Mouse (Mus musculus): ENCODE measurements around the gene 2410004B18Rik. TPM values are rescaled to one million over a fixed set of nuclear protein-coding genes. Genes with fewer than 3 reads are reported as not detected.

The 2410004B18Rik gene
- polyA plus RNA-seq, 1 experiment = not detected

DNA sequence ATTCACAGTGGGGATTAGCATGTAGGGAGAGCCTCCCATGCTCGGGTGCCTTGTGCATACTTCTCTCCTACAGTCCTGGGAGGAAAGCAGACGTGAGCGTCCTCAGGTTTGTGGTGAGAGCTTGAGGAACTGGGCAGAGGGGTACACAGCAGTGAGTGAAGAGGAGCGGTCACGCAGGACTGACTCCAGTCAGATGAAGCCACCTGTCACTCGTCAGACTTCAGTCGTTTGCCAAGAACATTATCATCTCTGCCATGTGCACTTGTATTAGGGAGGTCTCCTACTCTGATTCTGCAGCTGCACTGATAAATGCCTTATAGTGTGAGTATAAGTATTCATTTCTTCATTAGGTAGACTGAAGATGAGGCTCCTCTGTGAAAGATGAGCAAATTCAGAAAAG is 6.5 kb downstream of the 2410004B18Rik start:
- no peak overlapping the region for H3K27ac ChIP-seq (ENCODE audit: insufficient read depth, low read depth, low read length)
- peaks cover 4% of the 10 kb centered on the region for H3K4me1 ChIP-seq (ENCODE audit: control insufficient read depth, insufficient read depth, low read length)
- TF ChIP-seq POLR2A (IDR thresholded peaks at IDR 0.05; ENCODE audit: insufficient read depth, low read depth, low read length) (no peak), CTCF (IDR thresholded peaks at IDR 0.05; ENCODE audit: insufficient read depth, low read depth, low read length) (no peak)
- 81% methylated on average over 7 of the region's 7 CpGs for WGBS
- no peak overlapping the region for H3K4me3 ChIP-seq (ENCODE audit: insufficient read depth, low read depth, low read length)

DNA sequence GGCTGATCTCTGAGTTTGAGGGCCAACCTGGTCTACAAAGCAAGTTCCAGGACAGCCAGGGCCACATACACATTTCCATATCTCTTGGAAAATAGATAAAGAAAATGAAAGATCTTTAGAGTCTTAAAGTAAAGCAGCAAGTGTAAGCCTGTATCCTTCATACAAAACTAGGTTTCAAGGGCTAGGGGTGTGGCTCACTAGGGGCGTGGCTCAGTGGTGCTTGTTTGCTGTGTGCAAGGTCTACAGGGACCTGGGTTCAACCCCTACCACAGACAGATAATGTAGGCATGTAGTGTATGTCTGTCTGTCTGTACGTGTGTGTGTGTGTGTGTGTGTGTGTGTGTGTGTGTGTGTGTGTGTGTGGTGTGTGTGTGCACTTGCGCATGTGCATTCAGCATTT is 8.1 kb downstream of the 2410004B18Rik start:
- WGBS = 89% methylated on average over 3 of the region's 3 CpGs
- no peak for TF ChIP-seq CTCF (IDR thresholded peaks at IDR 0.05; ENCODE audit: insufficient read depth, low read depth, low read length)
- Histone ChIP-seq H3K4me1 (ENCODE audit: control insufficient read depth, insufficient read depth, low read length) (peaks cover 6% of the 10 kb centered on the region), H3K4me3 (ENCODE audit: insufficient read depth, low read depth, low read length) (no peak overlapping the region), H3K27ac (ENCODE audit: insufficient read depth, low read depth, low read length) (no peak overlapping the region)

DNA sequence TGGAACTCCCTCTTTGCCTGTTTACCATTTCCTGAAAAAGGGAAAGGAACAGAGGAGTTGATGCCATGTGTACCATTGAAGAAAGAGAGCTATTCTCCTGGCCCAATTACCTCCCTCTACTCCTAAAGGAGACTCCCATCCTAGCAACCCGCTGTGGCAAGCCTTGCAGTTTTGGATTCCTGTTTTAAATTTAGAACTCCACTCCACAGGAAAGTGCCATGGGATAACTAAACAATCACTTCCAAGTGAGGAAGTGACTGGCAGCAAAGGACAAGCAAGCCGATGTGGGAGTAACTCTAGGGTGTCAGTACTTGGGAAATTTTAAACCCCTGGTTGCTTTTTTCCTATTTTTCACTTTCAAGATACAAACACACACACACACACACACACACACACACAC is 8.8 kb downstream of the 2410004B18Rik start:
- peaks cover 6% of the 10 kb centered on the region for H3K4me1 ChIP-seq (ENCODE audit: control insufficient read depth, insufficient read depth, low read length)
- no peak overlapping the region for H3K27ac ChIP-seq (ENCODE audit: insufficient read depth, low read depth, low read length)
- whole genome bisulfite sequencing = 10% methylated on average over 2 of the region's 2 CpGs
- TF ChIP-seq CTCF (IDR thresholded peaks at IDR 0.05; ENCODE audit: insufficient read depth, low read depth, low read length) = no peak
- TF ChIP-seq POLR2A (IDR thresholded peaks at IDR 0.05; ENCODE audit: insufficient read depth, low read depth, low read length) = no peak
- H3K4me3 ChIP-seq (ENCODE audit: insufficient read depth, low read depth, low read length) = no peak overlapping the region

DNA sequence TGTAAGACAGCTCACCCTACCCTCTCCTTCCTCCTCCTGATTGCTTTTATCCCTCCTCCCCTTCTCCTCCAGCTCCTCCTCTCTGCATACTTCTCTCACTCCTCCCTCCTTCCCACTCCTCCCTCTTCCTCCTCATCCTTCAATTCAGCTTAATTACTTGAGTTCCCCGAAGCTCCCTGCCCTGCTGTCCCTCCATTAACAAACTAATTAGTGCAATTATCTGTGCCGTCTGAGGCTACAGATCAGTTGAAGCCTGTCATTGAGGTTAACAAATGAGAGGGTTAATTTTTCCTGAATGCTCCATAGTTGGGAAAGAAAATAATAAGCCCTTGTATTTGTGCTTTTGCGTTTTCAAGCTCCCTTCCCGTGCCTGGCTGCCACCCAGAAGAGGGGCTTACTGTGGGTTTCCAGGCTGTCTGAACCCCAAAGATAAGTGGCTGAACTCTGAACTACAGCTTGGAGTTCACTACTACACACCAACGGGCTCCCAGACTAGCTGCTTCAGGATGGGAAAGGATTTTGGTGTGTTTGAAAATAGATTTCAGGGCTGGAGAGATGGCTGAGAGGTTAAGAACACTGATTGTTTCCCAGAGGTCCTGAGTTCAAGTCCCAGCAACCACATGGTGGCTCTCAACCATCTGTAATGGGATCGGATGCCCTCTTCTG is 9.9 kb downstream of the 2410004B18Rik start:
- no peak overlapping the region for H3K4me3 ChIP-seq (ENCODE audit: insufficient read depth, low read depth, low read length)
- TF ChIP-seq CTCF (IDR thresholded peaks at IDR 0.05; ENCODE audit: insufficient read depth, low read depth, low read length) (no peak), POLR2A (IDR thresholded peaks at IDR 0.05; ENCODE audit: insufficient read depth, low read depth, low read length) (no peak)
- WGBS = 36% methylated on average over 6 of the region's 6 CpGs

DNA sequence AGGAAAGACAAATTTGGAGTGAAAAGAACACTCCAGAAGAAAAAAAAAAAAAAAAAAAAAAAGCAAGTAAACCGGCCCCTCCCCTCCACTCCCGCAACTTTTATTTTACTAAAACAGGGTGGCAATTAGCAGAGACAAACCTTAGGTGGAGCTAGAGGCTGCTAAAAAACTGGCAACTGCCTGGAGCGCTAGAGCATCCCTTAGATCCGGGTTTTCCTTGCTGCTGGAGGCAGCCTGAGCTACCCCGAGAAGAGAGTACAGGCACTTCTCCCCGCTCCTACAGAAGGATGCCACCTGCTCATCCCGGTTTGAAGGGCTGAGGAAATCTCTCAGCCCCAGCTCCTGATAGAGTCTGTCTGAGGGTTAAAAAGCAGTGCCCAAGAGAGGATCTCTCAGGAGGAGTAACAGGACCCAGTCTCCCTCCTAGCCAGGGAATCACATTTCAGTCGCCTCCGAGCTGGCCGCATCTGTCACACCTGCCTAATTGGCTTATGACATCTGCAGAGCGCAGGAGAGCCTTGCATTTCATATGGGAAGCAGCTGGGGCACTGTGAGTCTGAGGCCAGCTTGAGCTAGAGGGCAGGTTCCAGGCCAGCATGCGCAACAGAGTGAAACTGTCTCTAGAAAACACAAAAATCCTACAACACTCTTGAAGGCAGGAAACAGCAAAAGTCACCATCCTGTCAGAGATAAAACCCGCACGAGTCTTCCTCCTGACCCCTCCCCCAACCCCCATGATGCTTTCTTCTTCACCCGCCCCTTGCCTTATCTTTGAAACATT is 12.4 kb downstream of the 2410004B18Rik start:
- no peak for TF ChIP-seq POLR2A (IDR thresholded peaks at IDR 0.05; ENCODE audit: insufficient read depth, low read depth, low read length)
- no peak for TF ChIP-seq CTCF (IDR thresholded peaks at IDR 0.05; ENCODE audit: insufficient read depth, low read depth, low read length)
- 14% methylated on average over 15 of the region's 15 CpGs for WGBS
- Histone ChIP-seq H3K4me3 (ENCODE audit: insufficient read depth, low read depth, low read length) (peak overlapping the region; percentile 17), H3K27ac (ENCODE audit: insufficient read depth, low read depth, low read length) (no peak overlapping the region), H3K4me1 (ENCODE audit: control insufficient read depth, insufficient read depth, low read length) (peaks cover 6% of the 10 kb centered on the region)

More for the DNA sequence above, 9.9 kb downstream of the 2410004B18Rik start:
- Histone ChIP-seq H3K27ac (ENCODE audit: insufficient read depth, low read depth, low read length) (no peak overlapping the region), H3K4me1 (ENCODE audit: control insufficient read depth, insufficient read depth, low read length) (peaks cover 6% of the 10 kb centered on the region)

DNA sequence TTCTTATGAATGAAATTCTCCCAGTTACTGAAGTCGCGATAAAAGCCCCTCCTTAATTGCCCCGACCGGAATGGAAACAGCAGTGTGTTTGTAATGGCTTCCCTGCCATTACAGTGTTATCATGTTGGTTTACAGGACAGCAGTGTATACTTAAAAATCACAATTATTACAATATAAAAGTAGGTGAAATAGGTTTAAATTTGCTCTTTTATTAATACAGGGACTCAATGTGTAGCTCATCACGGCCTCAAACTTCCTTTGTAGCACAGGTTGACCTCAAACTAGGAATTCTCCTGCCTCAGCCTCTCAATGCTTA is 13.0 kb downstream of the 2410004B18Rik start:
- no peak overlapping the region for H3K4me3 ChIP-seq (ENCODE audit: insufficient read depth, low read depth, low read length)
- H3K27ac ChIP-seq (ENCODE audit: insufficient read depth, low read depth, low read length) = no peak overlapping the region
- WGBS = 38% methylated on average over 5 of the region's 5 CpGs
- TF ChIP-seq CTCF (IDR thresholded peaks at IDR 0.05; ENCODE audit: insufficient read depth, low read depth, low read length) = no peak
- TF ChIP-seq POLR2A (IDR thresholded peaks at IDR 0.05; ENCODE audit: insufficient read depth, low read depth, low read length) = no peak
- H3K4me1 ChIP-seq (ENCODE audit: control insufficient read depth, insufficient read depth, low read length) = peaks cover 6% of the 10 kb centered on the region

DNA sequence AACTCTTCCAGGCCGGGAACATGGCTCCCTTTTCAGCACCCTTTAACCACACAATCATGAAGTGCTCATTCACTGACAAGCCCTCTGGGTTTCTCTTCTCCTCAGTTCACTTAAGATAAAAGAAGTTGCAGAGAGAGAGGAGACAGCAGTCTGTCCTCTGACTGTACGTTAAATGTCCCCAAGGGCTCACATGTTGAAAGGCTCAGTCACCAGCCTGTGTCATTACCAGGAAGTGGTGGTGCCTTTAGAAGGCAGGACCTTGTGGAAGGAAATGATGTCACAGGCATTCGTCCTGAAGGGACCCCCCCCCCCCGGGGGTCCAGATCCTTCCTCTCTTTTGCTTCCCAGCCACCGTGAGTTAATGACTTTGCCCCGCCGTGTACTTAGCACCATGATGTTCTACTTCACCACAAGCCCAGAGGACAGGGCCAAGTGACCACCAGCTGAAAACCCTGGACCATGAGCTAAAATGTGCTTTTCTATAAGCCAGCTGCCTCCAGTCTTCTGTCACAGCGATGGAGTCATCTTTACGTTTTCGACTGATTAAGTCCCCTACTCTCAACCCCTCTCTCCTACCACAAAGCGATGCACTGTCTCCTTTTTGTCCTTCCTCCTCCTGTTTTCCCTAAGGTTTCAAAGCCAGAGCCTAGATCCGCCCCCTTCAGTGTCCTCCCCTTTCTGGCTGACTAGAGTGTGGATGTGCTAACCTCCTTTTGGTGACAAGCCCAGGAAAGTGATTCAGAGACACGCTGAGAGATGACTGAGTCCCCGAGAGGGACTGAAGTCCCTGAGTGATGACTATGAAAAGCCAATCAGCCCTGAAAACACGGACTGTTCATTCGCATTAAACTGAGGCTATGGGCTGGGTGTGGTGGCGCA is 13.7 kb downstream of the 2410004B18Rik start:
- TF ChIP-seq POLR2A (IDR thresholded peaks at IDR 0.05; ENCODE audit: insufficient read depth, low read depth, low read length) (no peak), CTCF (IDR thresholded peaks at IDR 0.05; ENCODE audit: insufficient read depth, low read depth, low read length) (no peak)
- Histone ChIP-seq H3K4me1 (ENCODE audit: control insufficient read depth, insufficient read depth, low read length) (peaks cover 6% of the 10 kb centered on the region), H3K27ac (ENCODE audit: insufficient read depth, low read depth, low read length) (no peak overlapping the region), H3K4me3 (ENCODE audit: insufficient read depth, low read depth, low read length) (no peak overlapping the region)
- WGBS = 75% methylated on average over 17 of the region's 17 CpGs

DNA sequence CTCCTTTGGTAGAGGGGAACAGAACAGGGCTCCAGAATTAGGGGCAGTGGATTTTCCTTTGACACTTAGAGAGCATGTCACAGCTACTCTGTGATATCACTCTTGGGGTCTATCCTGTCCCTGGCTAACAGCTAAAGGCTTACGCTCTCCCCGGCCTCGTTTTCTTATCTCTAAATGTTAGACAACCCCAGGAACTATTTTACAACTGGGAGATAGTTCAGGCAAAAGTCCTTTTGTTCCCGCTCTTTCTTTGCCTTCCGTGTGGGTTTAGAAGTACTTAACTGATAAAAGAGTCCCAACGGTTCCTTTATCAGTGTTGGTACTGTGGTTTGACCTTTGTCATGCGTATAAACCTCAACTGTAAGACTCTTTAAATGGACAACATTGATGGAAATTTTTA is 15.1 kb downstream of the 2410004B18Rik start:
- no peak for TF ChIP-seq POLR2A (IDR thresholded peaks at IDR 0.05; ENCODE audit: insufficient read depth, low read depth, low read length)
- TF ChIP-seq CTCF (IDR thresholded peaks at IDR 0.05; ENCODE audit: insufficient read depth, low read depth, low read length) = no peak
- 95% methylated on average over 7 of the region's 7 CpGs for WGBS
- Histone ChIP-seq H3K27ac (ENCODE audit: insufficient read depth, low read depth, low read length) (no peak overlapping the region), H3K4me3 (ENCODE audit: insufficient read depth, low read depth, low read length) (no peak overlapping the region), H3K4me1 (ENCODE audit: control insufficient read depth, insufficient read depth, low read length) (peaks cover 6% of the 10 kb centered on the region)

DNA sequence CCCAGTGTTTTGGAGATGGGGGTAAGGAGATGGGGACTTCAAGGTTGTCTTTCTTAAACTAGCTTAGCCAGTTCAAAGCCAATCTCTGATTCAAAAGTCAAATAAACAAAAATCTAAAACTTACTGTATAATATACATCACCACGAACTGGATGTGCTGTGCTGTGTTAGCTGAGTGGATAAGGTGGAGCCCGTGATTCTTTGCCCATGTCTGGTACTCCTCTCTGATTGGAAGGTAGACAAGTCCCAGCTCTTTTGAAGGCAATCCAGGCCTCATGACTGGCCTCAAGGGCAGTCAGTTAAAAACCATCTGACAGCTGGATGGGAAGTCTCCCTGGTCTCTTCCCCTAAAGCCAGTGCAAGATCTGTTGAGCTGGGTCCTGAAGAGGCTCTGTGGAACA is 15.6 kb downstream of the 2410004B18Rik start:
- no peak overlapping the region for H3K27ac ChIP-seq (ENCODE audit: insufficient read depth, low read depth, low read length)
- peaks cover 6% of the 10 kb centered on the region for H3K4me1 ChIP-seq (ENCODE audit: control insufficient read depth, insufficient read depth, low read length)
- no peak for TF ChIP-seq CTCF (IDR thresholded peaks at IDR 0.05; ENCODE audit: insufficient read depth, low read depth, low read length)
- no peak for TF ChIP-seq POLR2A (IDR thresholded peaks at IDR 0.05; ENCODE audit: insufficient read depth, low read depth, low read length)
- no peak overlapping the region for H3K4me3 ChIP-seq (ENCODE audit: insufficient read depth, low read depth, low read length)
- WGBS = 90% methylated on average over 2 of the region's 2 CpGs
